ENCODE assay signal across 27 mouse cellular contexts in genomic region chr19:30147306-30147705, GRCm38 (mm10).
"Had no signal": no experiment of that assay in that cellular context is flagged by ENCODE, and none has a peak within 500 bp of the region (broad histone marks: within the 10 kb centered on the region; RNA-seq: fewer than 3 reads in every experiment).

No protein-coding gene starts in this region.

- H3K36me3 ChIP-seq: heart, embryonic 13.5 days; heart, embryonic 15.5 days; intestine, embryonic 15.5 days; kidney, embryonic 15.5 days; limb, embryonic 12.5 days; liver, embryonic 12.5 days had no signal

- H3K4me3 ChIP-seq: gastrocnemius, adult 2 months; heart, adult 2 months; heart, embryonic 13.5 days; heart, embryonic 15.5 days; hindbrain, embryonic 10.5 days; hindbrain, embryonic 12.5 days; intestine, embryonic 15.5 days; kidney, embryonic 15.5 days; layer of hippocampus, adult 2 months; left cerebral cortex, adult 2 months; limb, embryonic 10.5 days; limb, embryonic 12.5 days; liver, embryonic 12.5 days had no signal

- H3K9ac ChIP-seq: heart, embryonic 13.5 days; heart, embryonic 15.5 days; hindbrain, embryonic 12.5 days; hindbrain, embryonic 14.5 days; intestine, embryonic 15.5 days; kidney, embryonic 15.5 days; limb, embryonic 12.5 days; liver, embryonic 12.5 days; liver, embryonic 14.5 days had no signal

- H3K4me2 ChIP-seq: heart, embryonic 11.5 days; heart, embryonic 13.5 days; heart, embryonic 15.5 days; hindbrain, embryonic 12.5 days; hindbrain, embryonic 14.5 days; intestine, embryonic 15.5 days; kidney, embryonic 15.5 days; limb, embryonic 12.5 days; liver, embryonic 12.5 days had no signal

- H3K4me1 ChIP-seq: heart, embryonic 15.5 days; hindbrain, embryonic 10.5 days; hindbrain, embryonic 12.5 days; intestine, embryonic 15.5 days; kidney, embryonic 15.5 days; limb, embryonic 12.5 days; liver, embryonic 12.5 days had no signal

- ATAC-seq: hindbrain, embryonic 16.5 days; inflammation-experienced regulatory T-cells, adult 6 months; intestine, embryonic 15.5 days; liver, embryonic 12.5 days had no signal

- H3K27me3 ChIP-seq: heart, embryonic 13.5 days; heart, embryonic 15.5 days; hindbrain, embryonic 12.5 days; intestine, embryonic 15.5 days; kidney, embryonic 15.5 days; limb, embryonic 12.5 days; liver, embryonic 12.5 days had no signal

- DNase-seq: gastrocnemius, adult 2 months; gastrocnemius, postnatal 14 days; gastrocnemius, postnatal 36 days; heart, postnatal 4 days; kidney, adult 11 months; kidney, adult 2 months; kidney, adult 9 months; kidney, postnatal 14 days; kidney, postnatal 4 days had no signal

- H3K9me3 ChIP-seq: heart, embryonic 13.5 days; heart, embryonic 15.5 days; hindbrain, embryonic 10.5 days; hindbrain, embryonic 12.5 days; intestine, embryonic 15.5 days; kidney, embryonic 15.5 days; limb, embryonic 10.5 days; limb, embryonic 12.5 days; liver, embryonic 12.5 days had no signal

- H3K27ac ChIP-seq: gastrocnemius, adult 2 months; heart, adult 2 months; heart, embryonic 13.5 days; heart, embryonic 15.5 days; hindbrain, embryonic 10.5 days; hindbrain, embryonic 12.5 days; hindbrain, embryonic 14.5 days; intestine, embryonic 15.5 days; kidney, embryonic 15.5 days; kidney, postnatal 0 days; layer of hippocampus, adult 2 months; left cerebral cortex, adult 2 months; limb, embryonic 10.5 days; limb, embryonic 12.5 days; liver, embryonic 12.5 days; liver, embryonic 14.5 days had no signal
